8 mouse cellular contexts compared by ENCODE assay signal in genomic region chr10:77969274-77969972, GRCm38 (mm10). TPM values are rescaled to one million over a fixed set of nuclear protein-coding genes. Genes with fewer than 3 reads are reported as not detected.
DNase-seq lines count a peak whose midpoint lies in the region; ATAC-seq and TF ChIP-seq lines count a peak whose summit lies in the region.

No protein-coding gene starts in this region.

- TF ChIP-seq POLR2A in kidney, adult 2 months (IDR thresholded peaks at IDR 0.05; ENCODE audit: low read depth, low read length), result no peak

- peaks cover 33% of the 10 kb centered on the region for H3K27me3 ChIP-seq in kidney, embryonic 15.5 days
- no peaks in the 10 kb centered on the region for H3K27me3 ChIP-seq in kidney, adult 2 months (replicated peaks; ENCODE audit: control insufficient read depth, insufficient read depth, low read length)
- H3K27me3 ChIP-seq in liver, embryonic 11.5 days (replicated peaks; ENCODE audit: control insufficient read depth, insufficient read depth, low read length), result peaks cover 32% of the 10 kb centered on the region

- H3K36me3 ChIP-seq in kidney, embryonic 15.5 days, result no peaks in the 10 kb centered on the region
- H3K36me3 ChIP-seq in kidney, adult 2 months (ENCODE audit: control insufficient read depth, insufficient read depth, low read length), result no peaks in the 10 kb centered on the region
- H3K36me3 ChIP-seq in liver, embryonic 11.5 days (ENCODE audit: control insufficient read depth, insufficient read depth, low read length), result no peaks in the 10 kb centered on the region

- H3K4me2 ChIP-seq in kidney, embryonic 15.5 days, result peak overlapping the region; percentile 64
- peak overlapping the region; percentile 56 for H3K4me2 ChIP-seq in liver, embryonic 11.5 days

- 6% methylated on average over 26 of the region's 26 CpGs for WGBS in kidney, embryonic 15.5 days
- WGBS in kidney, adult 2 months, result 8% methylated on average over 26 of the region's 26 CpGs
- WGBS in liver, embryonic 11.5 days, result 7% methylated on average over 26 of the region's 26 CpGs

- TF ChIP-seq CTCF in kidney, adult 2 months (conservative IDR thresholded peaks at IDR 0.05; ENCODE audit: insufficient read depth, insufficient read length, low read depth, low read length), result no peak

- DNase-seq in kidney, adult 2 months, result no peak
- peak; percentile 82 to 89 for DNase-seq in cerebellum, adult 18-20 months
- DNase-seq in forelimb bud, embryonic 11.5 days (ENCODE audit: low read depth, low spot score), result peak; percentile 23
- DNase-seq in liver, embryonic 11.5 days (ENCODE audit: low spot score), result no peak
- peak; percentile 35 for DNase-seq in naive thymus-derived CD4-positive, alpha-beta T cell, adult 2 months (ENCODE audit: low read depth)
- DNase-seq in testis, postnatal 10 days (ENCODE audit: low spot score), result no peak

- H3K4me1 ChIP-seq in kidney, embryonic 15.5 days, result peaks cover 8% of the 10 kb centered on the region
- H3K4me1 ChIP-seq in kidney, adult 2 months (ENCODE audit: control insufficient read depth, insufficient read depth, low read length), result no peaks in the 10 kb centered on the region
- no peaks in the 10 kb centered on the region for H3K4me1 ChIP-seq in liver, embryonic 11.5 days (replicated peaks; ENCODE audit: control insufficient read depth, insufficient read depth, low read length)

- H3K9ac ChIP-seq in kidney, embryonic 15.5 days, result 0 out of 2 replicates have a peak overlapping the region, but pooled peaks have one; percentile 11
- no peak overlapping the region for H3K9ac ChIP-seq in liver, embryonic 11.5 days (ENCODE audit: low read depth, low read length)

- H3K4me3 ChIP-seq in kidney, embryonic 15.5 days (replicated peaks), result peak overlapping the region; percentile 38
- no peak overlapping the region for H3K4me3 ChIP-seq in kidney, adult 2 months (ENCODE audit: insufficient read depth, low read depth, low read length)
- H3K4me3 ChIP-seq in liver, embryonic 11.5 days (ENCODE audit: low read depth, low read length), result peak overlapping the region; percentile 30; the same call in 1 of the 2 replicates

- no peak overlapping the region for H3K27ac ChIP-seq in kidney, embryonic 15.5 days
- H3K27ac ChIP-seq in kidney, adult 2 months (ENCODE audit: insufficient read depth, low read depth, low read length), result no peak overlapping the region
- no peak overlapping the region for H3K27ac ChIP-seq in liver, embryonic 11.5 days (ENCODE audit: low read depth, low read length)

- no peaks in the 10 kb centered on the region for H3K9me3 ChIP-seq in kidney, embryonic 15.5 days (replicated peaks)
- no peaks in the 10 kb centered on the region for H3K9me3 ChIP-seq in liver, embryonic 11.5 days (ENCODE audit: control insufficient read depth, low read length)

- no peak for ATAC-seq in kidney, embryonic 15.5 days (replicated peaks; ENCODE audit: low FRiP score)
- ATAC-seq in inflammation-experienced regulatory T-cells, adult 6 months, result peak; percentile 50
- ATAC-seq in liver, embryonic 11.5 days (replicated peaks; ENCODE audit: low FRiP score), result 0 out of 2 replicates have a peak, but pooled peaks have one; percentile 39

RNA-seq across cellular contexts. Expression of gene Trpm2, which starts 0.9 kb away (rescaled TPM):
- 0.32 and 0.97 TPM in 2 replicates for polyA plus RNA-seq in kidney, embryonic 15.5 days (2015; fragmentation: Nextera tagmentation; extraction: Ambion mirVana)
- 0.53 and 1.2 TPM in 2 replicates for polyA plus RNA-seq in kidney, adult 2 months (2012; rRNA removed)
- polyA plus RNA-seq in inflammation-experienced regulatory T-cells, adult 6 months (2017; shearing (Covaris generic)), result under 1 TPM in 2 of 3 experiments, not detected in 1; 0.13 to 0.59 TPM
- polyA plus RNA-seq in liver, embryonic 11.5 days (2014; fragmentation: Nextera tagmentation; extraction: Ambion mirVana), result 1.2 TPM in 2 replicates

RNA-seq across cellular contexts. Expression of gene 1810043G02Rik, which starts 8.9 kb away (rescaled TPM):
- 29.5 and 32.1 TPM in 2 replicates for polyA plus RNA-seq in kidney, embryonic 15.5 days (2015; fragmentation: Nextera tagmentation; extraction: Ambion mirVana)
- polyA plus RNA-seq in kidney, adult 2 months (2012; rRNA removed), result 60.5 and 75.3 TPM in 2 replicates
- polyA plus RNA-seq in inflammation-experienced regulatory T-cells, adult 6 months (2017; shearing (Covaris generic)), result 1 to 10 TPM; 5.9 to 9.5 (median 7.7) TPM
- polyA plus RNA-seq in liver, embryonic 11.5 days (2014; fragmentation: Nextera tagmentation; extraction: Ambion mirVana), result 12.1 and 12.8 TPM in 2 replicates

RNA-seq across cellular contexts. Expression of gene Pfkl, which starts 40.5 kb away (rescaled TPM):
- 149 and 164 TPM in 2 replicates for polyA plus RNA-seq in kidney, embryonic 15.5 days (2015; fragmentation: Nextera tagmentation; extraction: Ambion mirVana)
- polyA plus RNA-seq in kidney, adult 2 months (2012; rRNA removed), result 100 and 107 TPM in 2 replicates
- polyA plus RNA-seq in inflammation-experienced regulatory T-cells, adult 6 months (2017; shearing (Covaris generic)), result 10 to 100 TPM; 58.9 to 60.6 (median 59.1) TPM
- 245 and 255 TPM in 2 replicates for polyA plus RNA-seq in liver, embryonic 11.5 days (2014; fragmentation: Nextera tagmentation; extraction: Ambion mirVana)

Comparison
In these comparisons a context has a peak if more than half of its experiments do, and no peak if none do; other contexts are left out.
1. DNase-seq: peak in cerebellum, adult 18-20 months (2 of 2), forelimb bud, embryonic 11.5 days (single experiment) and naive thymus-derived CD4-positive, alpha-beta T cell, adult 2 months (single experiment); none in kidney, adult 2 months (single experiment), liver, embryonic 11.5 days (single experiment) and testis, postnatal 10 days (single experiment).